Mouse (Mus musculus): ENCODE measurements at regions not wholly inside any gene's neighbourhood (a gene's known extent, or its start where the extent isn't known, plus 50 kb on each side); places are given as distances from the start of the nearest gene placed in this dataset.

DNA sequence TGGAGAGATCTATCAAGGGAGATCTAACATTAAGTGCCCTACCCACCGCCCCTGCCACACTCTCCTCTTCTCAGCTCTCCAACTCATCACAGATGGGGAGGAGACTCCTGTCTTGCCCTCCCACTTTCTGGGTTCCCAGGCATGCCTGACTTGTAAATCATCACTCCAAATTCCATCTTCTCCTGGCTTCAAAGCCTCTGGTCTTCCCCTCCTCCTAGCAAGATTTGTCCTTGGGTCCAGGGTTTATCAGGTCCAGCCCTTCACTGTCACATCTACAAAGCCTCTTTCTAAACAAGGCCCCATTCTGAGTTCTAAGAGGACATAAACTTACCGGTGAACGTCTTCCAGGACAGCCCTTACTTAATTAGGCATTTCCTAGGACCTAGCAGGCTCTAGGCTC, 73.3 kb upstream of the Col5a1 start:
- DNase-seq = no peak

DNA sequence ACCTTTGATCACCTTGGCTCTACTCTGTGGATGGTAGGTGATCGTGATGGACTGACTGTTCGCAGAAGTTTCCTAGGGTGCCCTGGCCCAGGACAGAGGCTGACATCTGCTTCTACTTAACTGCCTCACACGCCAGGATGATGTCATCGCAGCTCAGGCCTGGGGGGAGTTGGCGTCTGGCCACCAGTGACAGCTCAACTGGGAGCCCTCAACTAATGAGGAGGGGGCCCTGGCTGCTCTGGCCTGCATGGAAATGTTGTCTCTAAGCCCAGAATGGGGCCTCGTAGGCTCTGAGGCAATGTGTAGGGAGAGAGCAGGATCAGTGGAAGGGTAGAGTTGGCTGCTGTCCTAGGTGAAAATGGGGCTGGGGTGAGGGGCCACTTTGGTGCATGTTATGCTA, 72.9 kb upstream of the Col5a1 start:
- peak in 1 of 2 experiments; percentile 6 for DNase-seq

DNA sequence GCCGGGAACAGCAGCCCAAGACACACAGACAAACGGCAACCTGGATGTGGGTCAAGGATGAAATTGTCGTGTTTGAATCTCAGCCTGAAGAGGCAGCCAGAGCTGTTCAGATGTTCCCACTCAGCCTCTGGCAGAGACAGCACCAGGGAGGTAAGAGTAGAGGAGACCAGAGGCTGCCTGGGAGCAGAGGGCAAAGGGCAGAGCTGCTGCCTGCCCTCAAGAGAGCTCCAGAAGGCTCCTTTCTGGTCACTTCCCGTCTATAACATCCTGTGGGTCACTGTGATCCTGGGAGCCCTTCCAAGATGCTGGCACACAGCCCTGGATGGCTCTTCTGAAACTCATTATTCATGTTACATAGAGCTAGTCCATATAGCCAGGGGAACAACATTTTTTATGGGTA, 67.6 kb upstream of the Col5a1 start:
- no peak for DNase-seq

DNA sequence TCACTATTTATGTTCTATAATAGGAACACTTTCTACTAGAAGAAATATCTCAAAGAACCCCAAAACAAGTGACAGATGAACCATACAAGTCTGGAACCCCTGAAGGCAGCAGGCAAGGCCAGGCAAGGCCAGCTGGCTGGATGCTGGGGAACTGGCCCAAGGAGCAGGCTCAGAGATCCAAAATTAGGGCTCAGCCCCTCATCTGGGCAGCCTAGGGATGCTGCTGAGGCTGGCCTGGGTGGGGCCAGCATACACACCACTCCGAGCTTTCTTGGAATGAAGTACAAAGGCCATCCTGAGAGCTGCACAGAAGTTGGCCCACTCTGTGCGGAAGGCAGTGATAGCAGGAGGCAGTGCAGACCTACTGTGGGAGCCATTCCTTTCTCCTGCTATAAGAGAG, 59.4 kb upstream of the Col5a1 start:
- DNase-seq = no peak

DNA sequence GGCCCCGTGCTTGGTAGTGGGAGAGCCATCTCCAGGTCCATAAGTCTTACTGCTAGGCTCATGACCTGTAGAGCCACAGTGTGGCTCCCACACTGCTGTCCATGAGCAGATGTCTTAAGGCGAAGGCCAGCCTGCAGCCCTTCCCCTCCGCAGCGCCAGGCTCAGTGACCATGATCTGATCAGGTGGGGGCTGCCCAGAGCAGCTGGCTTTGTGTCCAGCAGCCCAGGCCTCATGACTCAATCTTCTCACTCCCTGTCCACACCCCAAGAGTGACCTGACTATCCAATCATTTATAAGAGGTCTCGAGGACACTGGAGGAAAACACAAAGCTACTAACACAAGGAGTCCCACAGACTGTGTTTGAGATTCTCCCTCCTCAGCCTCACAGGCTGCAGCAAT, 58.6 kb upstream of the Col5a1 start:
- DNase-seq = no peak

DNA sequence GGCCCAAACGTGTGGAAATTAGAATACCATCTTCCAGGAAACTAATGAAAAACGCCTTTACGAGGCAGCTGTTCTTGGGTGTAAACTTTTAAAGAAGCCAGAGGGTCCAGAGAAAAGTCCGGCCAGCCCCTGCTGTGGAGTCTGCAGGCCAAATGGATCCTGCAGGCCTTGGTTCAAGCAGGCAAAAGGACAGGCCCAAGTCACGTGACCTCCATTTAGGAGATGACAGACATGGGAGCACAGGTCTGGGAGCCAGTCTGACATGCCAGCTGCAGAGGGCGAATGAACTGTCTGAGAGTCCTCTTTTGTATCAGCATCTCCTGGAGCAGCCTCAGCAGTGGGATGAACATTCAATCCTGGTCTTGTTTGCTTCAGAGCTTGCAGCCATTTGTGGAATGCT, 58.0 kb upstream of the Col5a1 start:
- DNase-seq = no peak

DNA sequence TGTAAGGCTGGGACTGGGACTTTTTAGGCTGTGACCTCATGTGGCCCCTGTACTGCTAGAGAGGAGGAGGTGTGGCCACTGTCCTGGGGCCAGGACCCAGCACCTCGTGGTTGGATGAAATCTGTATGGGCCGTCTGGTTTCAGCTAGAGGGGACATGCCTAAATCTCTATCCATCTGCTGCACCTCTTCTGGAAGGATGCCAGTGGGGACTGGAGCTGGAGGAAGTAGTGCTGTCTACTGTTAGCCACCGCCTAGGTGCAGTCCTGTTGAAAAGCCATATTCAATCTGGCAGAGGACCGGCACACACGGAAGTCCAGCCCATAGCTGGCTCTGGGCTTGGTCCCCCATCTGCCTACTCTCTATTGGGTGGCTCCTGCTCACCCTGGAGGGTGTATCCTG, 56.7 kb upstream of the Col5a1 start:
- no peak for DNase-seq

DNA sequence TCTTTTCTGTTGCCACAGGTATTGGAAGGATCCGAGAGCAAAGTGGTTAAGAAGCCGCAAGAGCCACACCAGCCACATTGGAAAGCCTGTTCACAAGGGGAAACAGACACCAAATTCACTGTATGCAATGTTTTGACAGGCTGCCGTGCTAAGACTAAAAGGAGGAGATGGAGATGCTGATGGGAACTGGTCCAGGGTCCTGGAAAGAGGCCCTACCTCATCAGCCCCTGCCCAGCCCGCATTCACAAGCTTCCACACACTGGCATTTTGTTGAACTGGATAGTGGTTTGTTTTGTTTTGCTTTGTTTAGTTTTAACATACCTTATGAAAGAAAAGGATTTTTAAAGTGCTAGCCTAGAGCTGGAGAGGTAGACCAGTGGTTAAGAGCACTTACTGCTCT, 51.3 kb upstream of the Col5a1 start:
- DNase-seq = no peak

DNA sequence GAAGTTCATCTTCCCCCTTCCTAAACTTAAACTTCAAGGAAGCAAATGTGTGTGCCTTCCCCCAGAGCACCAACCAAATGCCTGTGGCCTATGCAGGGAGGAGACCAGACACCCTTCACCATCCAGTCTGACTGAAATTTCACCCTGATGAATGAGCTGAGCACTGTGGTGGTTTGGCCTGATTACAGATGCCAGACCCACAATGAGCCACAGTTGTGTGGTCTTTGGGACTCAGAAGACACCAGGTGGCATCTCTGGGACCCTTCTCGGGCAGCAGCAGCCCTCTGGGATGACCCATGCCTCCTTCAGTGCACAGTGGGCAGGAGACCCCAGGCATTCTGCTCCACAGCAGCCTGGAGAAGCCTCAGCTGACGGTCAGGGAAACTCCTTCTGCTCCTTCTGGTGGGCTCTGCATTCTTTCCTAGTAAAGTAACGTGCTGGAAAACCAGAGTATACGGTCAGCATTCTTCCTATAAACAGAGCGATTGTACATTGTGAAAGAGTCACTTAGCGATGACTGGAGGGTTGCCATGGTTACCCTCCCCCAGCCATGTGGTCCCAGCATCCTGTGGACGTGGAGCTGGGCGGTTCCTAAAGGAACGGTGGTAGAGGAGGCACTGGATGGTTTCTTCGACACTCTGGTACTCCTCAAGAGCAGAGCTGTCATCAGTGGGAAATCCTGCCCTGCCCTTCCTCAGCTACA, 50.3 kb upstream of the Col5a1 start:
- no peak for DNase-seq
